Mouse (Mus musculus): ENCODE measurements at regions not wholly inside any gene's neighbourhood (a gene's known extent, or its start where the extent isn't known, plus 50 kb on each side); places are given as distances from the start of the nearest gene placed in this dataset.

GRCm38 (mm10) chr11:28636752-28637151 lies 52.6 kb upstream of the Ccdc85a start:
- Histone ChIP-seq H3K4me2 (ENCODE audit: insufficient read depth, low read depth, poor library complexity, severe bottlenecking) (no peak overlapping the region), H3K27me3 (replicated peaks) (no peaks in the 10 kb centered on the region), H3K9me3 (replicated peaks; ENCODE audit: low read length) (no peaks in the 10 kb centered on the region), H3K27ac (ENCODE audit: insufficient read depth, low read depth) (no peak overlapping the region), H3K36me3 (replicated peaks in 1 of 2; ENCODE audit: control insufficient read depth in 1 of 2, insufficient read depth in 1 of 2, low read length in 1 of 2) (no peaks in the 10 kb centered on the region), H3K4me3 (replicated peaks in 1 of 3; ENCODE audit: low read depth in 2 of 3, low read length in 2 of 3, poor library complexity in 1 of 3) (no peak overlapping the region), H3K79me2 (replicated peaks; ENCODE audit: control insufficient read depth, extremely low read depth, insufficient read depth, poor library complexity, severe bottlenecking) (no peaks in the 10 kb centered on the region), H3K4me1 (ENCODE audit: control insufficient read depth in 1 of 2, insufficient read depth in 2 of 2) (no peaks in the 10 kb centered on the region), H3K9ac (ENCODE audit: insufficient read depth, low read depth) (no peak overlapping the region)
- dilution Hi-C loops (cut with MboI; ENCODE audit: extremely low pct_ligation_motif_present, extremely low pct_unique_long_range_greater_than_20kb, low sequenced_read_pairs) = no loop called here
- in situ Hi-C loops (cut with MboI; ENCODE audit: low pct_ligation_motif_present, low pct_unique_long_range_greater_than_20kb, low sequenced_read_pairs) = no loop called here
- no peak for TF ChIP-seq RCOR1 (conservative IDR thresholded peaks at IDR 0.05; ENCODE audit: low read depth, low read length)
- TF ChIP-seq CTCF (conservative IDR thresholded peaks at IDR 0.05 in 1 of 2, IDR thresholded peaks at IDR 0.05 in 1 of 2; ENCODE audit: low read depth in 2 of 2, low read length in 2 of 2) = no peak
- TF ChIP-seq JUN (IDR thresholded peaks at IDR 0.05; ENCODE audit: insufficient read depth, low read depth, low read length) = no peak
- no peak for TF ChIP-seq TCF12 (IDR thresholded peaks at IDR 0.05; ENCODE audit: low read depth, low read length)
- no peak for TF ChIP-seq POLR2AphosphoS2 (IDR thresholded peaks at IDR 0.05; ENCODE audit: low read depth, low read length)
- DNase-seq (ENCODE audit: extremely low read depth) = no peak

Measured in CH12.LX (cell line).